Mouse (Mus musculus): Measurements from ENCODE around the gene Zbp1. TPM values are rescaled to one million over a fixed set of nuclear protein-coding genes. Genes with fewer than 3 reads are reported as not detected.

The Zbp1 gene
- polyA plus RNA-seq, 1 experiment from 2014 or later: 4.9 TPM

- DNase-seq: peak; percentile 12
- 54% methylated on average over 11 of the region's 11 CpGs for WGBS (ENCODE audit: insufficient replicate concordance)
- Histone ChIP-seq H3K27ac (ENCODE audit: low read depth) (no peak overlapping the region), H3K9ac (replicated peaks) (no peak overlapping the region), H3K4me1 (ENCODE audit: insufficient read depth) (no peaks in the 10 kb centered on the region), H3K4me2 (ENCODE audit: low read depth, low read length) (no peak overlapping the region), H3K36me3 (replicated peaks; ENCODE audit: insufficient read depth, low read length) (no peaks in the 10 kb centered on the region), H3K4me3 (ENCODE audit: low read depth, low read length) (no peak overlapping the region), H3K9me3 (ENCODE audit: low read length) (no peaks in the 10 kb centered on the region), H3K27me3 (ENCODE audit: insufficient read depth, low read length) (peaks cover 20% of the 10 kb centered on the region)
- no peak for ATAC-seq
- no peak for TF ChIP-seq EP300 (IDR thresholded peaks at IDR 0.05; ENCODE audit: low read depth)
- TF ChIP-seq CTCF (IDR thresholded peaks at IDR 0.05; ENCODE audit: low read depth): no peak
These were observed 34.1 kb downstream of the Zbp1 start for GRCm38 (mm10) chr2:173184475-173185080.

DNA sequence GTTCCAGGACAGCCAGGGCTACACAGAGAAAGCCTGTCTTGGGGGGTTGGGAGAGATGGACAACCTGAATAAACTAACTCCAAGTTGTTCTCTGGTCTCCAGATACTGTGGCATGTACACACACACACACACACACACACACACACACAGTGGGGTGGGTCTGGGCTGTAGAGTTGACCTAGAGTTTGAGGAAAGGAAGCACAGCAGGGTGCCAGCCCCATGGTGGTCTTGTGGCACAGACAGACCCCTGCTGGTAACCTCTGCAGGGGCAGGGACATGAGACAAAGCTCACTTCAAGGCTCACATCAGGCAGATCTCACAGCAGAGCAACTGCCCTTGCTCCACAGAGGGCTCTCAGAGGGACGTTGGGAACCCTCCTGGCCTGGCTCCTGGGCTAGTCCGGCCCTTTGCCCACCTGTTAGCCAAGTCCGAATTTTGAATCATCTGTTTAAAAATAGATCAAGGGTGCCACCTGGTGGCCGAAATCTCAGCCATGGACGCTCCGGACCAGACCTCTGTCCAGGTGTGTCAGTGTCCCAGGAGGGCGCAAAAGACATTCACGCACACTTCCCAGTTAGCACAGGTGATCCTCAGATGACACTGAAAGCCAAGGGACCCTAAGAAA, 34.8 kb downstream of the Zbp1 start:
- WGBS (ENCODE audit: insufficient replicate concordance): 4% methylated on average over 8 of the region's 8 CpGs
- H3K27me3 ChIP-seq (ENCODE audit: insufficient read depth, low read length): peaks cover 20% of the 10 kb centered on the region
- H3K4me1 ChIP-seq (ENCODE audit: insufficient read depth): no peaks in the 10 kb centered on the region
- no peak overlapping the region for H3K4me3 ChIP-seq (ENCODE audit: low read depth, low read length)
- no peak for TF ChIP-seq EP300 (IDR thresholded peaks at IDR 0.05; ENCODE audit: low read depth)
- TF ChIP-seq CTCF (IDR thresholded peaks at IDR 0.05; ENCODE audit: low read depth): peak; percentile 76
- DNase-seq (peak; percentile 81), ATAC-seq (peak; percentile 24; the same call in 1 of the 2 replicates)
- no peak overlapping the region for H3K4me2 ChIP-seq (ENCODE audit: low read depth, low read length)
- no peak overlapping the region for H3K9ac ChIP-seq (replicated peaks)
- H3K27ac ChIP-seq (ENCODE audit: low read depth): no peak overlapping the region
- H3K36me3 ChIP-seq (replicated peaks; ENCODE audit: insufficient read depth, low read length): no peaks in the 10 kb centered on the region
- no peaks in the 10 kb centered on the region for H3K9me3 ChIP-seq (ENCODE audit: low read length)

DNA sequence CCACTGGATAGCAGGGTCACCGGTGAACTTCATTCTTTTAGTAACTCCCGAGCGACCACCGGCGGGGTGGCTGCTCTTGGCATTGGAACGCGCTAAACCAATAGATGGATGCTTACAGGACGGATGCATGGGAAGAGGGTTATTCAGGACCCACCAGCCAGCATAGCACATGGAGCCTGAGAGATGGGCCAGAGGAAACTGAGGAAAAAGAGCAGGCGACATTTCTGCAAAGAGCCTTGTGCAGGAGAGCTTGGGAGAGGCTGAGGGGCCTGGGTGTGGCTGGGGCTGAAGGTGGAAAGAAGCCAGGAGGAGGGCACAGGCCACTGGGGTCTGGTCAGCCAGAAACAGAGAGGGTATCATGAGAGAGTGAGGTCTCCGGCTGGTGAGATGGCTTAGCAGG, 35.4 kb downstream of the Zbp1 start:
- Histone ChIP-seq H3K9ac (replicated peaks) (no peak overlapping the region), H3K27ac (ENCODE audit: low read depth) (no peak overlapping the region), H3K36me3 (replicated peaks; ENCODE audit: insufficient read depth, low read length) (no peaks in the 10 kb centered on the region), H3K4me1 (ENCODE audit: insufficient read depth) (no peaks in the 10 kb centered on the region), H3K4me3 (ENCODE audit: low read depth, low read length) (no peak overlapping the region), H3K4me2 (ENCODE audit: low read depth, low read length) (no peak overlapping the region), H3K27me3 (ENCODE audit: insufficient read depth, low read length) (peaks cover 17% of the 10 kb centered on the region), H3K9me3 (ENCODE audit: low read length) (no peaks in the 10 kb centered on the region)
- WGBS (ENCODE audit: insufficient replicate concordance): 77% methylated on average over 10 of the region's 10 CpGs
- ATAC-seq (no peak), DNase-seq (peak; percentile 11)
- no peak for TF ChIP-seq CTCF (IDR thresholded peaks at IDR 0.05; ENCODE audit: low read depth)
- TF ChIP-seq EP300 (IDR thresholded peaks at IDR 0.05; ENCODE audit: low read depth): no peak

- peak; percentile 12 for DNase-seq
- Histone ChIP-seq H3K4me1 (ENCODE audit: insufficient read depth) (no peaks in the 10 kb centered on the region), H3K9me3 (ENCODE audit: low read length) (no peaks in the 10 kb centered on the region), H3K9ac (replicated peaks) (no peak overlapping the region), H3K27me3 (ENCODE audit: insufficient read depth, low read length) (peaks cover 17% of the 10 kb centered on the region), H3K27ac (ENCODE audit: low read depth) (no peak overlapping the region), H3K36me3 (replicated peaks; ENCODE audit: insufficient read depth, low read length) (no peaks in the 10 kb centered on the region), H3K4me3 (ENCODE audit: low read depth, low read length) (no peak overlapping the region), H3K4me2 (ENCODE audit: low read depth, low read length) (no peak overlapping the region)
- no peak for ATAC-seq
- TF ChIP-seq EP300 (IDR thresholded peaks at IDR 0.05; ENCODE audit: low read depth) (no peak), CTCF (IDR thresholded peaks at IDR 0.05; ENCODE audit: low read depth) (peak; percentile 24; the same call in 1 of the 2 replicates)
- 67% methylated on average over 7 of the region's 7 CpGs for WGBS (ENCODE audit: insufficient replicate concordance)
These were observed 35.9 kb downstream of the Zbp1 start for GRCm38 (mm10) chr2:173182796-173183195.

- 79% methylated on average over 7 of the region's 7 CpGs for WGBS (ENCODE audit: insufficient replicate concordance)
- Histone ChIP-seq H3K9ac (replicated peaks) (no peak overlapping the region), H3K4me1 (ENCODE audit: insufficient read depth) (no peaks in the 10 kb centered on the region), H3K36me3 (replicated peaks; ENCODE audit: insufficient read depth, low read length) (no peaks in the 10 kb centered on the region), H3K4me3 (ENCODE audit: low read depth, low read length) (no peak overlapping the region), H3K27ac (ENCODE audit: low read depth) (no peak overlapping the region), H3K4me2 (ENCODE audit: low read depth, low read length) (no peak overlapping the region), H3K9me3 (ENCODE audit: low read length) (no peaks in the 10 kb centered on the region), H3K27me3 (ENCODE audit: insufficient read depth, low read length) (peaks cover 17% of the 10 kb centered on the region)
- ATAC-seq: no peak
- DNase-seq: no peak
- no peak for TF ChIP-seq CTCF (IDR thresholded peaks at IDR 0.05; ENCODE audit: low read depth)
- no peak for TF ChIP-seq EP300 (IDR thresholded peaks at IDR 0.05; ENCODE audit: low read depth)
These were observed 36.8 kb downstream of the Zbp1 start for GRCm38 (mm10) chr2:173181901-173182300.

DNA sequence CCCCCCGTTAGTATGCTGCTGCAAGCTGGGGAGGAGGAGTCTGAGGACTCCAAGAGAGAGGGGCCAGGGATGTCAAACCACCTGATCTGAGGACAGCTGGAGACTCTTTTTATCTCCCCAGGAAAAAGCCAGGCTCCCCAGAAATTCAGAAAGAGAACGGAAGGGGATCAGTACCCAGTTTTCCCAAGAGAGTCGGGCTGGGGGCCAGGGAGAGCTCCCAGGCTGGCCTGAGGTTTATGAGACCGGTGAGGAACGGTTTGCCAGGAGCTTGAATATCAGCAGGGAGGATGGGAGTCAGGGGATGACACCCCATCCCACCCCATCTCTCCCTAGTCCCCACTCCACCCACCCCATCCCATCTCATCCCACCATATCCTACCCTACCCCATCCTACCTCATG, 37.2 kb downstream of the Zbp1 start:
- DNase-seq (no peak), ATAC-seq (no peak)
- whole genome bisulfite sequencing (ENCODE audit: insufficient replicate concordance): 55% methylated on average over 4 of the region's 5 CpGs
- TF ChIP-seq CTCF (IDR thresholded peaks at IDR 0.05; ENCODE audit: low read depth) (no peak), EP300 (IDR thresholded peaks at IDR 0.05; ENCODE audit: low read depth) (no peak)
- Histone ChIP-seq H3K9me3 (ENCODE audit: low read length) (no peaks in the 10 kb centered on the region), H3K4me2 (ENCODE audit: low read depth, low read length) (no peak overlapping the region), H3K27me3 (ENCODE audit: insufficient read depth, low read length) (peaks cover 17% of the 10 kb centered on the region), H3K36me3 (replicated peaks; ENCODE audit: insufficient read depth, low read length) (no peaks in the 10 kb centered on the region), H3K27ac (ENCODE audit: low read depth) (no peak overlapping the region), H3K4me1 (ENCODE audit: insufficient read depth) (no peaks in the 10 kb centered on the region), H3K4me3 (ENCODE audit: low read depth, low read length) (no peak overlapping the region), H3K9ac (replicated peaks) (no peak overlapping the region)

Measured in liver, postnatal 0 days (tissue).